Mouse (Mus musculus) ES-E14 (cell line): ENCODE data around the gene Sprr3.

Experiments used
- CHD2 ChIP-seq: IDR thresholded peaks from 2 replicates; pipeline ENCODE4 v1.6.1; 2014; ENCODE audit warnings: mild to moderate bottlenecking, low read depth, low read length, inconsistent platforms
- HCFC1 ChIP-seq: IDR thresholded peaks from 2 replicates; pipeline ENCODE4 v1.6.1; 2012; ENCODE audit warnings: low read length, inconsistent platforms, borderline replicate concordance; ENCODE audit not compliant: insufficient read depth
- MAFK ChIP-seq: IDR thresholded peaks from 2 replicates; pipeline ENCODE4 v1.6.1; 2014; ENCODE audit warnings: mild to moderate bottlenecking, low read depth, low read length, inconsistent platforms; ENCODE audit not compliant: insufficient read depth
- ZC3H11A ChIP-seq: IDR thresholded peaks from 2 replicates; pipeline ENCODE4 v1.6.1; 2012; ENCODE audit warnings: low read depth, mild to moderate bottlenecking, inconsistent platforms, low read length, borderline replicate concordance
- ZNF384 ChIP-seq: IDR thresholded peaks from 2 replicates; pipeline ENCODE4 v1.6.1; 2012; ENCODE audit warnings: low read depth, low read length, inconsistent platforms

DNA sequence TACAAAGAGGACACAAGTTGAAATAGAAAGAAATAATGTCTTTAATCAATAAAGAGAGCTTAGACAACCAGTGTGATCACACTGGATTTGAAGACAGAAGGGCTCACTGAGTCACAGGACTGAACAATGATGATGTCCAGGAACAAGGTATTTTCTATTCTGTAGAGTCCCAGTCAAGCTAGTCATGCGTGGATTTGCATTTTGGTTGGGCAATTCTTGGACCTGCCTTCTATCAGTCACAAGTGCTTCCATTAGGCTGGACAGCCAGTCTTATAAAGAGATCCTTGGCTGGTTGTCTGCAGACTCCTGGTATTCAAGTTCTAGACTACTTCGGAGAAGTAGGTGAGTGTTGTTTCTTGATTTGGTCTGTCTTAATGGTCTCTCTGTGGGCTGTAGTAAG is 50.8 kb downstream of the Sprr3 start, which contains the start of gene Sprr2i:
- TF ChIP-seq ZNF384 (no peak), MAFK (no peak), CHD2 (no peak), ZC3H11A (no peak), HCFC1 (no peak)
